Mouse (Mus musculus) ES-E14 (cell line): ENCODE measurements around the gene Spata32.

ENCODE experiments used
- CHD2 ChIP-seq: IDR thresholded peaks from 2 replicates; pipeline ENCODE4 v1.6.1; 2014; ENCODE audit warnings: mild to moderate bottlenecking, low read depth, low read length, inconsistent platforms
- HCFC1 ChIP-seq: IDR thresholded peaks from 2 replicates; pipeline ENCODE4 v1.6.1; 2012; ENCODE audit warnings: low read length, inconsistent platforms, borderline replicate concordance; ENCODE audit not compliant: insufficient read depth
- ZNF384 ChIP-seq: IDR thresholded peaks from 2 replicates; pipeline ENCODE4 v1.6.1; 2012; ENCODE audit warnings: low read depth, low read length, inconsistent platforms

DNA sequence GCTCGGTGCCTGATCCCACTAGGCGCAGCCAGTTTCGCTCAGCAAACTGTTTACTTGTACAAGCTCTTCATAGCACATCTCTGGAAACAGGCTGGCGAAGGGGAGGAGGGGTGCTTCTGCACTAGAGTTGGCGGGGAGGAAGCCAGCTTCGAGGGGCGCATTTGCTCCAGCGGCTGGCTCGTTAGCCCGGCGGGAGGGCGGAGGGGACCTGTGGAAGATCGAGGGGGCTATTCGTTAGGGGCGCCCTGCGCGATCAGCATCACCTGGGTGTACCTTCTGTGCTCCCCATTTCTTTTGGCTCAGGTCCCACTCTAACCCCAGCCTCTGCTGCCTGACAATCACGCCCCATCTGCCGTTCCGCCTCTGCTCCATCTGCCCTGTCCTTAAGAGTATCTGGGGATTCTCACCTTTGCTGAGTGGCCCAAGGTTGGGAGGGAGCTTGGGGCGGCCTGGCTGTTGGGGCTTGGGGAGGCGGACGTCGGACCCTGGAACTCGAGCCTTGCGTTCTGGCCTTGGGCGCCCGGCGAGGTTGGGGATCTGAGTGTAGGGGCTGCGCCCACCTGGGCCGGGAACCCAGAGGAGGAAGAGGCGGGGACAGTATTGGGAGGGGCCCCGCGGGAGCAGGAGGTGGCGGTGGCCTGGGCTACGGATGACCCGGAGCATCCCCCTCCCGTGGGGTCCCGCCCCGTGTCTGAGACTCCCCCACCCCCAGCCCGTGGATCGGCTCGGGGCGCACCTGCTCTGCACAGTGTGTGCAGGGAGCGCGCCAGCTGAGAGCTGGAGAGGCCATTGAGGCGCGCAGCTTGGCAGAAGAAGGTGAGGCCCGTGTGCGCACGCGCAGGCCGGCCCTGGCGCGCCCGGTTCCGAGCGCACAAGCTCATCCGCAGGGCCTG is 19.1 kb downstream of the Spata32 start:
- TF ChIP-seq HCFC1 (no peak), ZNF384 (no peak), CHD2 (no peak)
